Comparison of ENCODE assay signal across 1 mouse cellular context in the genomic region with DNA sequence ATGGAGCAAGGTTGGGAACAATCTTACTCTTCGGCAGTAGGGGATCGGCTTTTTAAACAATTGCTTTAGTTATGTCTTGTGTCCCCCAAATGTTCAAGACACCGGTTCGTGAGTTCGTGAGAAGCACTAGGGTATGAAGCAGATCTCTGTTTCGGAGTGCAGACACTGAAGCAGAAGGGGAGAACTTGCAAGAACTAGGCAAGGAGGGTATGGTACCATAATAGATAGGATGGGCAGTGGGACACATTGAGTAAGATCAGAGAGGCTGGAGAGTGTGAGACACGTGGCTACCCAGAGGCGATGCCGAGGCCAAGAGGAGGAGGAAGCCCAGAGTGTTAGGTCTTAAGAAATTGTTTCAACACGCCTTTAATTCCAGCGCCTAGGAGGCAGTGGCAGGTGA.
TF ChIP-seq lines count a peak whose summit lies in the region.

No protein-coding gene starts in this region.

TF ChIP-seq in CH12.LX, 34 proteins besides CTCF, POLR2A, EP300 and RAD21:
- TF ChIP-seq MAX (IDR thresholded peaks at IDR 0.05; ENCODE audit: low read length) (peak; percentile 89), BHLHE40 (IDR thresholded peaks at IDR 0.05; ENCODE audit: low read depth, low read length) (0 out of 2 replicates have a peak, but pooled peaks have one; percentile 3), USF1 (IDR thresholded peaks at IDR 0.05; ENCODE audit: low read depth, low read length) (no peak), MXI1 (IDR thresholded peaks at IDR 0.05; ENCODE audit: low read depth, low read length) (0 out of 2 replicates have a peak, but pooled peaks have one; percentile 64), KAT2A (IDR thresholded peaks at IDR 0.05; ENCODE audit: insufficient replicate concordance, low read length) (no peak), MYC (IDR thresholded peaks at IDR 0.05; ENCODE audit: low read depth, low read length) (peak; percentile 88), SIN3A (IDR thresholded peaks at IDR 0.05; ENCODE audit: low read length) (peak; percentile 52; the same call in 1 of the 2 replicates)
